Mouse (Mus musculus) thymus, postnatal 0 days (tissue): ENCODE data around the gene Ccdc146. TPM values are rescaled to one million over a fixed set of nuclear protein-coding genes. Genes with fewer than 3 reads are reported as not detected.

Experiments
- DNase-seq: peaks from one replicate; pipeline ENCODE4 v3.0.0-alpha.2; 2015; ENCODE audit warnings: low spot score
- polyA plus RNA-seq: library from polyadenylated mRNA; unstranded; fragments of >200 nt; fragmentation: Nextera tagmentation; extraction: Ambion mirVana; gene quantifications from 2 replicates; pipeline ENCODE4 v1.2.1, GENCODE M21; 2015

The Ccdc146 gene
- polyA plus RNA-seq: 0.21 TPM in 1 of 2 replicates, not detected in the other

DNA sequence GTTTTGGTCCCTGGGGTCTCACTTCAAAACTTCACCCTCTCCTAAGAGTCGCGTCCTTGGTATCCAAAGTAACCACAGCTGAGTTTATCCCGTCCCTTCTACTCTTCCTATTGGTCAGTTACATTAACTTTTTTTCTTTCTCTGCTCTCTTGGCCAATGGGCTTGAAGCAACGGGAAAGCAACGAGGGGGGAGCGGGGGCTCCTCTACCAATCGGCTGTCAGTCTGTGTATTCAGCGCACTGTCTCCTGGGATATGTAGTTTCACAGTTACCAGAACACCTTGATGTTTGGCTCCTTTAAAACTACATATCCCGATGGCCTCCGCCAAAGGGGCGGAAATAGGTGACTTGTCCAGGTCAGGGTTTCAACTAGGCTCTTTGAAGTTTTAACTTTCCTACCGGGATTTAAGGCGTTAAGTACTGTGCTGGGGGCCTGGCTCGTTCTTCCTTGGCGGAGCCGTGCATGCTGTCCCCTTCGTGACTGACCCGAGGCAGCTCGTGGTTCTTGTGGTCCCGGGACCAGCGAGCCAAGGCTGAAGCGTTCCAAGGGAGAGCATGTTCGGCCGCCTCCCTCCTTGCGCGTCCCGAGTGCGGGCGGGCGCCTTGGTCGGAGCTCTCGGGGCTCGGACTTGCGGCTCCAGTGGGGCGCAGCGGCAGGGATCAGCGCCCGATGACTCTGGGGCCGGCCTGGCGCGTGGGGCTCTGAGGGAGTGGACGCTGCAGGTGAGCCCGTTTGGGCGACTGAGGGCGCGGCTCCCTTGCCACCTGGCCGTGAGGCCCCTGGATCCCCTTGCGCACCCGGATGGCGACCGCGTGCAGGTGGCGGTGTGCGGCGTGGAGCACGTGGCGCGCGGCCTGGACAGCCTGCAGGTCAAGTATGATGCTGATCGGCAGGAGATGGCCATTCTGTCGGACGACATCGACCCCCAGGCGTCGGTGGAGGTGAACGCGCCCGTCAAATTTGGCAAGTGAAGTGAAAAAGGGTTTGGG, at the start of gene Ccdc146, which contains the start of gene Fam185a:
TSS of gene Ccdc146 (minus strand) at position 64 of the 989 bp plus-strand sequence.
TSS of gene Fam185a (plus strand) at position 345 of the 989 bp plus-strand sequence.
- DNase-seq: peak; percentile 97

DNA sequence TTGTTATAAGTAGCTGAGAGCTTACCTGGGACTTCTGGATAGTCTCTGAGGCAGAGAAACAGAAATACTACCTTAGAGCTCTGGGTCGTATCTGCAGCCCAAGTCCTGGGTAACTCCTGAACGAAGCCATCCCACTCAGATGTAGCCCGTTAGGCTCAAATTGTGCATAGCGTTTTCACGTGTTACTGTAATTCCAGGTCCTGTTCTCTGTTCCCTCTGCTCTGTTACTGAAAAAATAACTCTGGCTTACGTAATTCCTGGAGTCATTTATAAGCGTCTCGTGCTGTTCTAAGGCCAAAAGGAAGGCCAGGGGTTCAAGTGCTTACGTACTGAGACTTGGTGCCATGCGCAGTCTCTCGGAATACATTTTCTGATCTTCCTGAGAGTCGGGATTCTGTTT, 43.6 kb upstream of the Ccdc146 start:
- no peak for DNase-seq

DNA sequence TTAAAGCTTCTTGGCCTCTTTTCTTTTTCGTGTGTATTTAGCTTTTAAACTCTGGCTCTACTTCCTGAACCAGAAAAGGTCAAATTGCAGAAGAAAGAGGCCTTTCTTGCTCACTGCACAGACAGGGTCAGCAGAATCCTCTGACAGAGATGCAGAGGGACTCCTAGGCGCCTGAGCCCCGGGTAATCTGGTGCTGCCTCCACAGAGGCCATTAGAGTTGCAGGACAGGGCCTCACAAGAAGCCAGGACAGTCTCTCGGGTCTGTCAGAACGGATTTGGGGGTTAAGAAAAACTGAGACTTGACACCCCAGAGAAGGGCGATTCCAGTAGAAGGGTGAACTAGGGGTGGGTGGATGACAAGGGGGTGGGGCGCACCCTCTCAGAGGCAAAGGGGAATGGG, 42.9 kb upstream of the Ccdc146 start:
- no peak for DNase-seq

DNA sequence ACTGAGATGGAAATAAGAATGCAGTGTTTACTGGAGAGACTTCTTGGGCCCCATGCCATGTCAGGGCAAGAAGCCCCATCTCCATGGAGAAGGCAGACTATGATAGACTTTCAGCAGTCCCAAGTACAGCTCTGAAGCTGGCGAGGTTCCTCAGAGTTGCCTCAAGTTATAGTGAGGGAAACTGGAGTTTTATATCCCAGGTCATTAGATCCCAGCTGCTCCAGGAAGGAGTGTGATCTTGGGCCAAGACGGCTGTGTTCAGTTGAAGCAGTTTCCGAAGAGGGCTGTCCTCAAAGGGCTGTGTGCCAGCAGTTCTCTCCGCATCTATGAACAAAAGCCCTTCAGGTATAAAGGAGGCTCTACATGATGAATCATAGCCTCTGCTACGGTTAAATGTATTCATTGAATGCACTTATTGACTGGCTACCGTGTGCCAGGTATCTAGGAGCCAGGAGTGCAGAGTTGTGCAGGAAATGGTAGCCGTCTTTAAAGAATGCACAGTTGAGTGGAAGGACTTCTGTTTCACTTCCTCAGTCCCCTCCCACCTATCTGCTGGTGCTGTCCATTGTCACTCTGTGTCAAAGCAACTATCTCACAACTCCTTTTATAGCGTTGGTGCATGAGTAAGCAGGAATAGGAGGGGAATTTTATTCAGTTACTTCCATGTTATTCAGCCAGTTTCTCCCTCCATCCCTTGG, 16.5 kb upstream of the Ccdc146 start:
- DNase-seq: no peak

DNA sequence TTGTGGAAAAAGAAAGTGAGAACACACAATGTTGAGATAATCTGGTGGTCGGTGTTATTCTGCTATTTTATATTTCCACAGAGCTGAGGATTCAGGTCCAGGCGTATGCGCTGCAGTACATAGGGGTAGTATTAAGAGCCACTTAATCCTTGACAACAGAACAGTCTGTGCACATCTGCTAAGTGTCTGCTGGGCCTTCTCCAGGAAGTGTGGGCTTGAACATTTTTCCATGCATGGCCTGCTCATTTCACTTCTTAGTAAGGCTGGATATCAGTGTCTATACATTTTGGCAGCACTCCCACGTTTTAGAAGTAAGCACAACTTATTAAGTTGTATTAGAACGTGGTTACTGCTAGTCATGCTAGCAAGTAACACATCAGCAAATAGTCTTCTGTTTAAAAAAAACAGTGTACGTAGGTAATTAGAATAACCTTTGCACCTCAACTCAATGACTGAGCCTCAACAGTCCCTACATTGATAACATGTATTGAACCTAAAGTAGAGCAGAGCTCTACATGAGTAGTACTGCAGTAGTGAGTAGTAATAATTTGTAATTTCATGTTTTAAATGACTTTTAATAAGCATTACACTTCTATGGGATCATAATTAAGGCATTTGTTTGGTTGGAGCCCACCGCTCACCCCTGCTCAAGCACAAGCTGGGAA, 15.1 kb upstream of the Ccdc146 start:
- DNase-seq: no peak

DNA sequence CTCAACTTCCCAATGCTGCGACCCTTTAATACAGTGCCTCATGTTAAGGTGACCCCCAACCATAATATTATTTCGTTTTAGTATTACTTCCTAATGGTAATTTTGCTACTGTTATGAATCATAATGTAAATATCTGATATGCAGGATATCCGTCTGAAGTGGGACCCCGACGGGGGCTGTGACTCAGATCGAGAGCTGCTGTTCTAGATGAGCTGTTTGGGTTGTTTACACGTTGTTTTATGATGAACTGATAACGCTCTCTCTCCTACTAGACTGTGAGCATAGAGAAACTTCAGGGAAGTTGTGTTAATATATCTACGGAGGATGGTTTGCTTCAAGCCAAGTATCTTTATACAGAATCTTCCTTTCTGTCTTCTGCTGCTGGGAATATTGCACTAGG, 14.0 kb upstream of the Ccdc146 start:
- DNase-seq: no peak

DNA sequence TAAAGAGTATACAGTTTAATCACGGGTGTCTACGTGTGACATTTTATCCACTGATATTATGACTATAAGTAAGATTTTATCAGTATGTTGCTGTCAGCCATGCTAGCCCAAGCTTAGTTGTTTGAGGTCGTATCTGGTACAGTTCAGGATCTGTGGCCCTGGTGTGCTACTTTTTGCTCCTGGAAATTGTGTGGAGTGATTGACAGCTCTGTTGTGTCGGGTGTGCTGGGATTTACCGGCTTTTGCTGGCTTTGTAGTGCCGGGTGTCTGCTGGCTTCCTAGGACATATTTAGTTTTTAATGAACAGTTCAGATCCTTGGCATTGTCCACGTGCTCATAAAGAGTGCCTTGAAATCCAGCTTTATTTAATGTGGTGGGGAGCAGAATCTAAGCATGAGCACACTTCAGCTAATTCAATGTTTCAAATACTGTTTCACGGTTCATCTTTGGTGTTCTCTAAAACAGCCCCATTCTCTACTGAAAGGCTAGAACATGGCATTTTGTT, 12.0 kb upstream of the Ccdc146 start:
- DNase-seq: no peak

DNA sequence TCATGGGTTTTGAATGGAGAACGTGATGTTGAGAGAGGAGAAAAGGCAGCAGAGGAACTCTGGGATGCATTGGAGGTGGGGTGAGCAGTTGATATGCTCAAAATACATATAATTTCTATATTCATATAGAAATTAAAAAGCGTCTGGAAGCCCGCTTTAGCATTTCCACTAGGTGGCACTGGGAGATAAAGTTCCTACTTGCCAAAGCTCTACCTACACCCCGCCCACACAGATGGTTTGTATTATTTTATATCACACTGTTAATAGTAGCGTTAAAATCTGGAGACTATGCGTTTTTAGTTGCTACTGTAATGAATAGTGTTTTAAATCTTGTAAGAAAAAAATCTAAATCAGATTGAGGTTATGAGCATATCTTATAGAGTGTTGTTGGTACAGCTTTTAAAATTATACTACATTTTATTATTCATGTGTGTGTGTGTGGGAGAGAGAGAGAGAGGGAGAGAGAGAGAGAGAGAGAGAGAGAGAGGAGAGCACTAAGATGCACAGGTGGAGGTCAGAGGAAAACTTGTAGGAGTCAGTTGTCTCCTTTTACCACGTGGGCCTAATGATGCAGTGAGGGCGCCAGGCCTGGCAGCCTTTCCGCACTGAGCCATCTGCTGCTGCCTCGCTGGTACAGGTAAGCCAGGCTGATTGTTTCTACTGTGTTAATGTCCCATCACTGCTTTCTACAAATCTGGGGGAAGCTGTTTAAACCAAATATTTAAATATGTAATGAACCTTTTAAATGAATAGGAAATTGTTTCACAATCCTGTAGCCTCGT, 9.9 kb upstream of the Ccdc146 start:
- no peak for DNase-seq

DNA sequence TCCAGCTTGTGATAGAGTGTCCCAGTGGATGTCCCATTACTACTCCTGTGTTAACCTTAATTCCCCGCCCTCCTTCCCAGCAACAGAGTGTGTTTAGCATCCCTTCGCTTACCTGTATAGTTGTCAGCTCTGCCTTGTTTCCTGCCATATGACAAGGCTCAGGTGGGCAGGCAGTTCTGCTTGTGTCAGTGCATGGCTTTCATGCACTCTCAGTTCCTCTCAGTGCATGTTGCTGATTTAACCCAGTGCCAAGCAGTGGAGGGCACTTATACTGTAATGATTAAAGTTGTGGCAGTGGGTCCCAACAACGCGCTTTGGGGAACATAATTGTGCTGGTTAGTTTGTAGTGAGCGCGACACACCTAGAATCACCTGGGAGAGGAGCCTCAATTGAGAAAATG, 2.2 kb upstream of the Ccdc146 start:
- DNase-seq: no peak

DNA sequence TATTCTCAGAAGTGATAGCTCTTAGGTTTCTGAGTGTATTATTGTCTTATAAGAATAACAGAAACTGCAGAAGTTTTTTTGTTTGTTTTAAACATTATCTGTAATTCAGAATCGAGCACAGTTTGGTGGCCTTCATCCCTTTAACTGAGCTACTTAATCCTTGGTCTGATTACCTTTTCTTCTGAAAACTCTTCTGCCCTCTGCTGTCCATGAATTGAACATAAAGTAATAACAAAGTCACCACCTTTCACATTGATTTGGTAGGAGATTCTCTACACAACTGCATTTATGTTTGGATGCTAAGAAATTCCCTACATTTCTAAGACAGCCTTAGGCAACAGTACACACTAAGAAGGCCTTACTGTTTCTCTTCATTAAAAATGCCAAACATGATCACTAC, 3.9 kb downstream of the Ccdc146 start:
- DNase-seq: peak; percentile 48

DNA sequence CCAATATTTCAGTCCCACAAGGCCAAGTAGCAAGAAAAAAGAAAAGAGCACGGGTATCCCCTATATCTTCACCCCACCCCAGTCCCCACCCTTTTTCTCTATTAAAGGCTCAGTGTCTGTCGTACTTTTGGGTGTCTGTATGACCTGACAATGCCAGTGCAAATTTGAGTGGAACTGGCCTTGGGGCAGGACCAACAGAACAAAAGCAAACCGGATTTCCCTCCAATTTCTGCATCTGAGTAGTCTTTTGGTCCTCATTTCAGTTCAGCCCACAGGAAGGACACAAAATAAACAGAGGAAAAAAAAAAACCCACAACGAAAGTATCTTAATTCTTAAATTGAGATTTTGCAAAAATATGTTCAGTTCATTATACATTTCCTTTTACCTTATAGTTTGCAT, 5.9 kb downstream of the Ccdc146 start:
- DNase-seq: no peak

DNA sequence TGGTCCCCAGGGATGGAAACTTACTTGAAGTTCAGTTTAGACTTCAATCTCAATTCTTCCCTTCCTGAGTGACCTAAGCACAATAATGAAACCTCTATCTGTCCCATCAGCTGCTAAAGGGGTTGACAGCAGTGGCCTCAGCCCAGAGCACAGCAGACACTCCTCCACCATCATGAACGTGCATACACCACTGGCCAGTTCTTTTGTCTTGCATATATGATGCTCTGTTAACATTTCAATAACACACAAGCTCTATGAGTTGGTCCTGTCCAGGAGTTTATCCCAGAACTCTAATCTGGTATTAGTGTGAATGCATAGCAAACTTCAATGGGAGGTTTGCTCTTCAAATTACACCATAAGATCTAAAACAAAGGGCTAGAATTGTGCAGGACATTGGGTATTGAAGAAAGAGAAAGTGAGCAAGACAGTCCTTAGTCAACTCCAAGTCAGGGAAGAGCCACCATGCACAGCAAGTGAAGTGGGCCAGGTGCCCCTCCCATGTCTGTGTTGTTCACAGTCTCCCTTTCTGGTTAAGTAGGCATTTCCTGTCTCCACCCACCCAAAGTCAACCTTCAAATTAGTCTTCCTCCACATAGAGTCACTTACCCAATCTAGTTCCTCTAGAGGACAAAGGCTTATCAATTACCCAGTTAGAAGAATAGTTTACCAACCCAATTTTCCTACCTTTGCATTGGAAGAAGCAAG, 10.2 kb downstream of the Ccdc146 start:
- DNase-seq: peak; percentile 59

DNA sequence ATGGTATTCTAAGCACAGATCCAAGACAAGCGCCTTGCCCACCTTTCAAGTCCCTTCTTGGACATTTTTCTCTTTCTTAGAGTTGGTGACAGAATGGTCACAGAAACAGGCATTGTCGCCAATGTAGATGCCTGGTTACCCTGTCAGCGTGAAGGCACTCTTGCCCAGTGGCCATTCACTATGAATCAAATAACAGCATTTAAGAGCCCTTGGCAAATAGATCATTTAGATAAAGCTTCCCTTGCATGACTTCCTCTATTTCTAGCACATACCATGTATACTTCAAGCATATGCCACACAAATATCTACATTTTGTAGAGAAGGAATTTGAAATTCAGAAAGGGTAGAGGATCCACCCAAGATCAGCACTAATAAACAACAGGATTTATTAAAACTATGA, 11.2 kb downstream of the Ccdc146 start:
- no peak for DNase-seq

DNA sequence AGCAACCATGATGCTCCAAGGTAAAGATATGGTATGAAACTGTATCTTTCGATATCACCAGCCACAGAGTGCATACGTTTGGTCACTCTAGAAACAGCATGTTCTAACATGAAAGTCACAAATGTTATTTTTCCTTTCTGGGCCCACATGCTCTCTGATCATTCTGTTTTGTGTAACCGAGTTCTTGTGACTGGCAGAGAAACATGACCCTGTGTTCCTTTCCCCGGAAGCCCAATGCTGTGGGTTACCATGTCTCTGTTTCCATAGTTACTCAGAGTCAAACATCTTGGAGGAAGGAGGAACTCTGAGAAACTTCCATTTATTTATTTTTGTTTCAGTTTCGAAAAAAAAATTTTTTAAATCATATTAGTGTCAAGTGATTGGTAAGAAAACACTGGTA, 12.4 kb downstream of the Ccdc146 start:
- peak; percentile 52 for DNase-seq

DNA sequence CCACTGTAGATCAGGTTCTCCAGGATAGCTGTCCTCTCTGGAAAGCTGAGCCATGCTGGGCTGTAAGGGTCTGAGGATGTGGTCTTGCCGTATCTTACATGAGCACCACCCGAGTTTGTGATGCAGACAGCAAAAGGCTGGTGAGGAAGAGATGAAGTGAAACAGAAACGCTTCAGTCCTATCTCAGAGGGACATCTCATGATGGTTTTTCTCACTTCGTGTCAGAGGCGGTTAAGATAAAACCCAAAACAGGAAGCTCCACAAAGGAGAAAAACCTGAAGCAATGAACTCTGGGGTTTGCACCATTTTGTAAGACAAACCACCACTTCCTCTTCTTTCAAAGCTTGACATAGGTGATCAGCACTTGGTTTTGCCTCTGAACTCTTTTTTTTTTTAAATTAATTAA, 13.2 kb downstream of the Ccdc146 start:
- peak; percentile 91 for DNase-seq

DNA sequence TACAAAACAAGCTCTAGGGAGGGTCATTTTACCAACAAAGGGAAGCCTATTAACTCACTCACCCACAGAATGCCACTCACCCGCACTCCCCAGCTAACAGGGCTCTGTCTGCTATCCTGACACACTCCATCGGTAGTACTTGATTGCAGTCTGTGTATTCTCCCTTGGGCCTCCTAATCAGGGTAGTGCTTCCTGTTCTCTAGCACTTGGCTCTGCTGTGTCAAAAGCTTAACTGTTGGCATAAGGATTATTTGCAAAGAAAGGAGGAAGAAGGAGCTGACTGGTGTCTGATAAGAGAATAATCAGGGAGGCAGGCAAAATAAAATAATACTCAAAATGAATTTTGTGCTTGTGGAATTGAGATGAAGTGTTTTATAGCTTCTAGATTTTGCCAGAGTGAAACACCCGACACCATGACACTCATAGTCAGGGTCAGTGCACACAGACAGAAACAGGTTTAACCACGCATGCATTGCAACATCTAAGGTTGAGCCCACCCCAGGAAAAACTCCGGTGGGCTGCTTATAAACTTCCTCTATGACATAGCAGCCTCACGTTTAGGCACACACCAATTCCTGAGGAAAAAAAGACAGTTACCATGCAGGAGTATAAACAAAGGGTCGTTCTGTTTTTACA, 29.2 kb downstream of the Ccdc146 start:
- DNase-seq: no peak

DNA sequence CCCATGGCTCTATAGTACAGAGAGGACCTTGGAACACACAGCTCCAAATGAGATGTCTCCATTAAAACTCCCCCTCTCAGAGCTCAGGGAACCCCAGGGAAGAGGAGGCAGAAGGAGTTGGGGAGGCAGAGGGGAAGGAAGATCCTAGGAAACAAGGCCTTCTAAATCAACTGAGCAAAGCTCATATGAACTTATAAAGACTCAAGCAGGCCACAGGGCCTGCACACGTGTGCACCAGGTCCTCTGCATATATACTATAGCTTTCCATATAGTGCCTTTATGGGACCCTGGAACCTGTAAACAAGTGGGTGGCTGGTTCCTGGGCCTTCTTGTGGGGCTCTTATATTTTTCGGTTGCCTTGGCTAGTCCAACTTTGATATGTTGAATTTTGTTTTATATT, 29.9 kb downstream of the Ccdc146 start:
- DNase-seq: no peak

DNA sequence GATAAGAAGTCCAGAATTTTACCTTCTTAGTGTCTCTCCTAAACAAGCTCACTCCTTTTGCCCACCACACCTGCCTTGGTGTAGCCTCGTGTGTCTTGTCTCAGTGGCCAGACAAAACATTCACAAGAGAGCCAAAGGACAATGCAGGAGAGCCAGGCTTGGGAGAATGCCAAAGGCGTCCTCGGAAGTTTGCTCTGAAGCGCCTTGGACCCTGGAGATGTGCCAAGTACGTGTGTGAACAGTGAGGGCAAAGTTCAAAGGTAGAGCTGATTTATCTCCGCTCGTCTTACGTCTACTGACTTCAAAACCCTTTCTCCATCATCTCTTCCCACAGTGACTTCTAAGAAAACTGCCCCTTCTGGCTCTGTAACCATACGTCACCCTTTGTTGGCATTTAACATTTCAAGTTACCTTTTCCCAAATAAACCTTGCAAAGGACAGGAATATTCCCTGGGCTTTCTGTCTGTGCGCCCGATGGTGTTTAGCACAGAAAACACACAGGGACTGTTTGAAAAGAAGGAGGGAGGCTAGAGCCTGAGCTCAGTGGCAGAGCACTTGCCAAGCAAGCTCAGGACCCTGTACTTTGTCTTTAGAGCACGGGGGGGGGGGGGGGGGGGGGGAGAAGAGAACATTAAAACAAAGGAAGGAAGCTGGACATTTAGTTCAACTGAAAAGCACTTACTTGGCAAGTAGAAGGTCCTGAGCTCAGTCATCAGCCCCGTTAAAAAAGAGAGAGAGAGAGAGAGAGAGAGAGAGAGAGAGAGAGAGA, 32.7 kb downstream of the Ccdc146 start:
- no peak for DNase-seq

DNA sequence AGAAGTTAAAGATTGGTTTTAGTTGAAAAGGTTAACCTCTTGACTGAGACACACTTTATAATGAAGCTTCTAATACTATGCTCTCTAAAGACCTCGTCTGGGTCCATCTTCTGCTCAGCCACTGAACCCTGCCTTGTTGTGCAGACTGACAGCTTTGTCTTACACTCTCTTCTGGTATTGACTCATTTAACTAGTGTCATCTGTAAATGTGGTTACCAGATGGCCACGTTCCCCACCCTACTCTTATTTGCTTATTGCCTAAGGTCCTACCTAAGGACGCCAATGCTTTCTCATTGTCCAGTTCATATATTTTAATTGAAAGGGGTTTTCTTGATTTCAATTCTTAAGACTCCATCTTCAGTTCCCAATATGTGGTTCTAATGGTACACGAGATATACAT, 35.6 kb downstream of the Ccdc146 start:
- no peak for DNase-seq
